Mouse (Mus musculus) forebrain, embryonic 15.5 days (tissue): ENCODE data around the gene Ptchd3. TPM values are rescaled to one million over a fixed set of nuclear protein-coding genes. Genes with fewer than 3 reads are reported as not detected.

ENCODE experiments used
- ATAC-seq: fragments of 200-750 bp; cut with Nextera tagmentation; replicated peaks from 2 replicates; pipeline ENCODE4 v1.8.0; 2017; ENCODE audit warnings: mild to moderate bottlenecking, moderate TSS enrichment, moderate library complexity
- H3K27ac ChIP-seq: fragments of 300-500 bp; sonication (generic); replicated peaks from 2 replicates; pipeline ENCODE4 v1.5.1; 2015; ENCODE audit warnings: mild to moderate bottlenecking, inconsistent platforms
- H3K27me3 ChIP-seq: fragments of 300-500 bp; sonication (generic); 2 replicates; pipeline ENCODE4 v1.6.1; 2015; ENCODE audit warnings: inconsistent platforms
- H3K36me3 ChIP-seq: fragments of 300-500 bp; sonication (generic); 2 replicates; pipeline ENCODE4 v1.6.1; 2015; ENCODE audit warnings: mild to moderate bottlenecking, inconsistent platforms
- H3K4me1 ChIP-seq: fragments of 300-500 bp; sonication (generic); 2 replicates; pipeline ENCODE4 v1.6.1; 2015; ENCODE audit warnings: inconsistent platforms
- H3K4me2 ChIP-seq: fragments of 300-500 bp; sonication (generic); replicated peaks from 2 replicates; pipeline ENCODE4 v1.6.1; 2015; ENCODE audit warnings: mild to moderate bottlenecking, inconsistent platforms
- H3K4me3 ChIP-seq: fragments of 300-500 bp; sonication (generic); 2 replicates; pipeline ENCODE4 v1.5.1; 2015; ENCODE audit warnings: mild to moderate bottlenecking, inconsistent platforms
- H3K9ac ChIP-seq: fragments of 300-500 bp; sonication (generic); replicated peaks from 2 replicates; pipeline ENCODE4 v1.6.1; 2015; ENCODE audit warnings: mild to moderate bottlenecking, inconsistent platforms
- H3K9me3 ChIP-seq: fragments of 300-500 bp; sonication (generic); 2 replicates; pipeline ENCODE4 v1.6.1; 2016; ENCODE audit warnings: inconsistent platforms
- whole genome bisulfite sequencing: fragments of 180-500 bp; shearing (Covaris S2); methylation state at CpG from one replicate; pipeline ENCODE4 v1.1.7; 2015; ENCODE audit warnings: mixed read lengths; 5-methylcytosine and 5-hydroxymethylcytosine counted together
- polyA plus RNA-seq: library from polyadenylated mRNA; unstranded; fragments of >200 nt; fragmentation: Nextera tagmentation; extraction: Ambion mirVana; gene quantifications from 2 replicates; pipeline ENCODE4 v1.2.1, GENCODE M21; 2015

Gene Ptchd3
- polyA plus RNA-seq, 1 experiment from 2014 or later = not detected

DNA sequence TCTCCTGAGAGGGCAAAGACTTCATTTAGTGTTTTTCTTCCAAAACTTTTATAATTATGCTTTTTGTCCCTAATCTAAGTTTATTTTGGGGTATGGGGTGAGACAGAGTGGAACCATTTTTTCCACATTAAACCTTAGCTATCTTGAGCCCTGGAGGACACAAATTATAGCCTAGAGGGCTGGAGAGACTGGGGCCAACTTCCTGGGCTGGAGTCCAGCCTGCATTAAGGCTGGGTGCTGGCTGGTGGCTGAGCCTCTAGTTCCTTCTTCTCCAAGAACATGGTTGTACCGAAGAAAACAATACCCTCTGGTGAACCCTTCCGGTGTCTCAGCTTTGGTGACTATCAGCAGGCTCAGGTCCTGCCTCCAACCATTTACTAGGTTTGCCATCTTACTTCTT lies 27.3 kb upstream of the Ptchd3 start:
- no peaks in the 10 kb centered on the region for H3K9me3 ChIP-seq
- no peak for ATAC-seq
- H3K4me3 ChIP-seq = no peak overlapping the region
- no peaks in the 10 kb centered on the region for H3K4me1 ChIP-seq
- no peak overlapping the region for H3K4me2 ChIP-seq
- H3K27ac ChIP-seq = no peak overlapping the region
- no peak overlapping the region for H3K9ac ChIP-seq
- H3K36me3 ChIP-seq = no peaks in the 10 kb centered on the region
- no peaks in the 10 kb centered on the region for H3K27me3 ChIP-seq
- 85% methylated on average over 2 of the region's 2 CpGs for WGBS

DNA sequence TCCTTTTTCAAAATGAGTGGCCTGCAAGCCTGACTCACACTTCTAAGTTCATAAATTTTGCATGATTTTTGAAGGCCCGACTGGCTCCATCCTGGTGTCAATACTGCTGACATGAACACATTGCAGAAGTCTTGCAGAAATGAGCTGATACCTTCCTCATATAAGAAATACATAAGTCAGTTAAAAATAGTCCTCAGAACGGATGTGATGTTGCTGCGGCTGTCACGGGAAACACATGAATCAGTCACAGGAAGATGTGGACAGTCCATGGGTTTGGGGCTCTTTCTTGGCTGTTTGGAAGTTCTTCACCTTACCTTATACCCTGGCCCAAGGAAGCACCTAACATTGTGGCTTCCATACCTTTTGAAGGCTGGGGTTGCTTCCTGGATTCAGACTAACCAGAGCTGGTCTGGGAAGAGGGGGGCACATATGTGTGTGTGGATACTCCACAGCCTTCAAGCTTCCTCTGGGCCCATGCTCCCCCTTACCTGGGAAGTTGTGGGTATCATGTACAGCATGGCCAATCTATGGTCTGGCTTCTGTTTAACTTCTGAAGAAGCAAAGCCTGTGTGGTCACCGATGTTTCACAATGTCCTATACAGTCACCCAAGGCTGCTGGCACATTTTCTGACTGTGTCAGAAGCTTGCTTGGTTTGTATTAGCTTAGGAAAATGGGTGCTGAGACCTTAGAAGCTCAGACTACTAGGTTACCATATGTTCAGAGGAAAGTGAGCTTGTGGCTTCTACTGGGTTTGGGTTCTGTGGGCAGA lies 25.6 kb upstream of the Ptchd3 start:
- Histone ChIP-seq H3K27me3 (no peaks in the 10 kb centered on the region), H3K9ac (no peak overlapping the region), H3K4me1 (no peaks in the 10 kb centered on the region), H3K9me3 (no peaks in the 10 kb centered on the region), H3K4me3 (no peak overlapping the region), H3K36me3 (no peaks in the 10 kb centered on the region), H3K4me2 (no peak overlapping the region), H3K27ac (no peak overlapping the region)
- 91% methylated on average over 5 of the region's 5 CpGs for WGBS
- no peak for ATAC-seq

DNA sequence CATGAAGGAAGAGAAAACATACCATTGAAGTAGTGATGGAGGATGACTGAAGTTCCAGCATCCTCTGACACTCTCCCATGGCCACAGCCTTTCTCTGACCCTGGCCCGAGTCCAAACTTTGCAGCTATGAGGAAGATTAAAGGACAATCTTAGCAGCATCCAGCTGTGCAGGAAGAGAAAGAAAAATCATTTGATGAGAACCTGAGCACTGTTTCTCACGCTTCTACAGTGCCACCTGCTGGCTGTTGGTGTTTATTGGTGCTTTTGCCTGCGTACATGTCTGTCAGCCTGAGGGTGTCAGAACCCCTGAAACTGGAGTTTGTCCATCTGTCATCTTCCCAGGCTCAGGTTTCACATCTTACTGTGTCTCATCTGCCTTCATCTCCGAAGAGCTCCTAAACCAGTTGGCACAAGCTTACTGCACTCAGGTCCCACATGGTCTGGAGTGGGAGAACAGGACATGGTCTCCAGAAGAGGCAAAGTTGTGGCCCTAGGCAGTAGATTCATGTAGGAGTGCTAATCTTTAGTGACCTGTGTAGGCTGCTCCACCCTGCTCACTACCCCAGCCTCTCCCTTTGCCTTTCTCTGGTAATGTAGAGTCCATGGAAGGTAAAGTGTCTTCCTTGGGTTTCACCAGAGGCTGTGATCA lies 21.7 kb upstream of the Ptchd3 start:
- Histone ChIP-seq H3K36me3 (no peaks in the 10 kb centered on the region), H3K27me3 (no peaks in the 10 kb centered on the region), H3K9ac (no peak overlapping the region), H3K4me1 (no peaks in the 10 kb centered on the region), H3K9me3 (no peaks in the 10 kb centered on the region), H3K4me2 (no peak overlapping the region), H3K27ac (no peak overlapping the region), H3K4me3 (no peak overlapping the region)
- peak; percentile 67; the same call in 1 of the 2 replicates for ATAC-seq
- whole genome bisulfite sequencing = 9% methylated on average over 4 of the region's 4 CpGs

DNA sequence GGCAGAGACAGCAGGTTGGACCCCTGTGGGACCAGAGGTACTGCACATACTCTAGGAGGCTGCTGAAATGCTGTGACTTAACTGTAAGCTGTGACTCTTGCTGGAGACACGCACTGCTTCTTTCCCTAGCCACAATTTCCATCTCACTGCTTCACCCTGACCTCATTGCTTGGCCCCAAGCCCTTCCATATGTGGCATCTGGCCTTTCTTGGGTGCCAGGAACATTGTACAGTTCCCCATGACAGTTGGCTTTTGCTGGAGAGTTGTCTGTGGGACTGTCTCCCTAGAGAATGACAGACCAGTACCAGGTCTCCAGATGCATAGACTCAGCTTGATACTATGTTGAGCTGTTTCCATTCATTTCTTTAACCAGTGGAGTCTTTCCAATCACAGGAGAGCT lies 21.2 kb upstream of the Ptchd3 start:
- no peaks in the 10 kb centered on the region for H3K9me3 ChIP-seq
- H3K4me1 ChIP-seq = no peaks in the 10 kb centered on the region
- WGBS = 57% methylated on average over 1 of the region's 1 CpGs
- H3K27ac ChIP-seq = no peak overlapping the region
- no peak overlapping the region for H3K4me2 ChIP-seq
- H3K36me3 ChIP-seq = no peaks in the 10 kb centered on the region
- no peak for ATAC-seq
- H3K4me3 ChIP-seq = no peak overlapping the region
- no peaks in the 10 kb centered on the region for H3K27me3 ChIP-seq
- no peak overlapping the region for H3K9ac ChIP-seq

DNA sequence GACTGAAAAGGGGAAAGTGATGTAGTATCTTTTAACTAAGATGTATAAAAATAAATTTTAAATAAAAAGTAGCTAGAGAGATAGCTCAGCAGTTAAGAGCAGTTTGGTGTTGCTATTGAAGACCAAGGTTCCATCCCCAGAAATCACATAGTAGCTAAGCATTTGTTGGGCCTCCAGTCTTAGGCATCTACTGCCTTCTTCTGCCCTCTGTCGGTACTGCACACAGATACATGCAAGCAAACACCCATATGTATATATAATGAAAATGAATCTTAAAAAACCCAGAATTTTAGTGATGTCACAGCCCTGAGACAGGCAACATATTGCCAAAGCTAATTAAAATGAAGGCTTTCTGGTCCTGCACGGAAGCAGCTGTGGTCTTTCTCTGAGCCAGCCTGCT lies 15.9 kb downstream of the Ptchd3 start:
- ATAC-seq = no peak

DNA sequence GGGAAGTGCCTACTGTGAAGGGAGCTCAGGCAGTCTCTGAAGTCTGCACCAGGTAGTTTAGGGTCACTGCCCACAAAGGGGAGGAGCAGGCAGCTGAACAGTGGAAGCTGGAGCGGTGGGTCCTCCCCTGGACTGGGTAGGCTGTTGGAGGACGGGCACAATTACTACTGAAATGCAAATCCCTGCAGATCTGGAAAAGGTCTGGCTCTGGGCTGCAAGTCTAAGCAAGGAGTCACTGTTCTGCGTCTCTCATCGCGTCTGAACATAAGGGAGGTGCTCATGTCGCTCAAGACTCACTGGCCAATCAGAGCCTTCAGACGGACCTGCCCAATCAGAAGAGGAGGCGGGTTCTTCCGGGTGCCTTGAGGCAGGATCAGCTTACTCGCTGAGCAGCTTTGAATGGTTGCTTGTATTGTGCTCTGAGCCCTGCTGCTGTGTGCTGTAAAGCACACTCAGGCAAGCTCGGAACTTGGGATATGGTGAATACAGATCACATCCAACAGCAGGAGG lies 17.8 kb downstream of the Ptchd3 start:
- Histone ChIP-seq H3K36me3 (no peaks in the 10 kb centered on the region), H3K4me2 (peak overlapping the region; percentile 71), H3K9me3 (peaks cover 3% of the 10 kb centered on the region; the same call in 1 of the 2 replicates), H3K4me3 (peak overlapping the region; percentile 52), H3K27me3 (no peaks in the 10 kb centered on the region), H3K27ac (peak overlapping the region; percentile 86), H3K4me1 (peaks cover 8% of the 10 kb centered on the region; the same call in 1 of the 2 replicates), H3K9ac (peak overlapping the region; percentile 62)
- under 1% methylated on average over 11 of the region's 11 CpGs for WGBS
- peak; percentile 100 for ATAC-seq

More for the DNA sequence above, 15.9 kb downstream of the Ptchd3 start:
- WGBS = 32% methylated on average over 2 of the region's 2 CpGs
- Histone ChIP-seq H3K27me3 (no peaks in the 10 kb centered on the region), H3K27ac (no peak overlapping the region), H3K9me3 (no peaks in the 10 kb centered on the region), H3K4me2 (no peak overlapping the region), H3K9ac (no peak overlapping the region), H3K36me3 (no peaks in the 10 kb centered on the region), H3K4me3 (no peak overlapping the region), H3K4me1 (peaks cover 8% of the 10 kb centered on the region; the same call in 1 of the 2 replicates)

Other genes starting within 250 kb of the Ptchd3 start
- 6.5 and 7.0 TPM in 2 replicates for gene B3gntl1, start 157.1 kb upstream of the Ptchd3 start, polyA plus RNA-seq
- 3.8 and 4.2 TPM in 2 replicates for gene Metrnl, start 128.7 kb upstream of the Ptchd3 start, polyA plus RNA-seq